Mouse (Mus musculus) olfactory bulb, adult 2 months (tissue): ENCODE data around the gene Six1.

ENCODE experiments used
- CTCF ChIP-seq: fragments of 200-500 bp; IDR thresholded peaks from 2 replicates; pipeline ENCODE4 v1.5.1; 2012; ENCODE audit warnings: low read depth, mild to moderate bottlenecking, low read length, moderate library complexity; ENCODE audit not compliant: insufficient read depth
- POLR2A ChIP-seq: fragments of 200-500 bp; IDR thresholded peaks from 2 replicates; pipeline ENCODE4 v1.6.1; 2012; ENCODE audit warnings: mild to moderate bottlenecking, low read depth, low read length, moderate library complexity; ENCODE audit not compliant: insufficient read depth

DNA sequence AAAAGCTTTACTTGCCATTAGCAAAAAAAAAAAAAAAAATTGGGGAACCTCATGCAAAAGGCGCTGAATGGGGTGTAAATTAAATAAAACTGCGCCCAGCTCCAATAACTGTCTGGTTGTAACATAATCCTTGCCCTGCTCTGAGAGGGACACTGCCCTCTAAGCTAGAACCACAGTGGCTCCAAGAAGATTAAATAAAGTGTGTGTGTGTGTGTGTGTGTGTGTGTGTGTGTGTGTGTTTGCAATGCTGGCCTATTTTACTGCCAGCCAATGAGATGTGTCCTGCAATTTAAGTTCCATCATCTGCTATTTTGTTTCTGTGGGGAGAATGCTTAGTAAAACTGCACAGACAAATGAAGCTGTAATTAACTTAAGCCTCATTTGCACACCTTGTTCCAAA lies 6.1 kb downstream of the Six1 start:
- TF ChIP-seq CTCF (no peak), POLR2A (no peak)
